Comparison of ENCODE assay signal across 27 mouse cellular contexts in the genomic region with DNA sequence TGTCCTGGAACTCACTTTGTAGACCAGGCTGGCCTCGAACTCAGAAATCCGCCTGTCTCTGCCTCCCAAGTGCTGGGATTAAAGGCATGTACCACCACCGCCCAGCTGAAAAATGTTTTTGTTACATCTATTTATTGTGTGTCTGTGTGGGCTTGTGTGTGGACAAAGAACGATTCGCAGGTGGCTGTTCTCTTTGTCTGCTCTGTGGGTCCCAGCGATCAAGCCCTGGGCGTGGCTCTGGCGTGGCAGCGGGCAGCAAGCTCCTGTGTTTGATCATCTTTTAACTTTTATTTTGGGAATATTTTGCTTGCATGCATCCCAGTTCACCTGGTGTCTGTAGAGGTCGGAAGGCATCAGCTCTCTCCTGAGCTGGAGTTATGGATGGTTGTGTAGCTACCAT. TPM values are rescaled to one million over a fixed set of nuclear protein-coding genes. Genes with fewer than 3 reads are reported as not detected.
"Had no signal": no experiment of that assay in that cellular context is flagged by ENCODE, and none has a peak within 500 bp of the region (broad histone marks: within the 10 kb centered on the region; RNA-seq: fewer than 3 reads in every experiment).

No protein-coding gene starts in this region.

- H3K27ac ChIP-seq: left cerebral cortex, adult 2 months; limb, embryonic 12.5 days; limb, embryonic 13.5 days; limb, embryonic 15.5 days; liver, embryonic 12.5 days; liver, embryonic 13.5 days; liver, embryonic 14.5 days; liver, embryonic 15.5 days; lung, embryonic 15.5 days; macrophage; midbrain, embryonic 10.5 days; midbrain, embryonic 12.5 days; midbrain, embryonic 13.5 days; midbrain, embryonic 15.5 days; neural tube, embryonic 12.5 days had no signal

- H3K4me1 ChIP-seq: limb, embryonic 12.5 days; limb, embryonic 13.5 days; limb, embryonic 15.5 days; liver, embryonic 12.5 days; liver, embryonic 13.5 days; liver, embryonic 15.5 days; midbrain, embryonic 12.5 days; neural tube, embryonic 12.5 days had no signal

- H3K9me3 ChIP-seq: limb, embryonic 15.5 days; liver, embryonic 12.5 days; liver, embryonic 13.5 days; liver, embryonic 15.5 days; lung, embryonic 15.5 days; midbrain, embryonic 10.5 days; midbrain, embryonic 12.5 days; midbrain, embryonic 13.5 days; midbrain, embryonic 15.5 days; neural tube, embryonic 12.5 days had no signal

- H3K36me3 ChIP-seq: midbrain, embryonic 15.5 days had no signal

- H3K4me3 ChIP-seq: left cerebral cortex, adult 2 months; limb, embryonic 12.5 days; limb, embryonic 13.5 days; limb, embryonic 15.5 days; liver, embryonic 12.5 days; liver, embryonic 13.5 days; liver, embryonic 15.5 days; lung, embryonic 15.5 days; megakaryocyte, embryonic 14.5 days; midbrain, embryonic 10.5 days; midbrain, embryonic 12.5 days; midbrain, embryonic 13.5 days; midbrain, embryonic 15.5 days; myocyte; neural tube, embryonic 12.5 days had no signal

- DNase-seq: liver; liver, embryonic 13.5 days; liver, postnatal 0 days; lung, adult 18-20 months; lung, adult 2 months; lung, embryonic 14.5 days; lung, postnatal 10 days; lung, postnatal 14 days; lung, postnatal 36 days; lung, postnatal 4 days; midbrain, embryonic 14.5 days had no signal

- H3K27me3 ChIP-seq: limb, embryonic 12.5 days; limb, embryonic 13.5 days; limb, embryonic 15.5 days; liver, embryonic 12.5 days; liver, embryonic 13.5 days; liver, embryonic 15.5 days; lung, embryonic 15.5 days; megakaryocyte, embryonic 14.5 days; midbrain, embryonic 15.5 days; neural tube, embryonic 12.5 days had no signal

RNA-seq across cellular contexts. Expression of a gene that starts 55.4 kb away (rescaled TPM):
- polyA plus RNA-seq: macrophage had no signal
